Mouse (Mus musculus) right cerebral cortex, postnatal 25 days (tissue): ENCODE measurements around the gene Mmd2.

Experiments used
- DNase-seq: peaks from one replicate; pipeline ENCODE4 v3.0.0; 2022

Mmd2 gene

GRCm38 (mm10) chr5:142545014-142545795 is 63.4 kb downstream of the Mmd2 start:
- DNase-seq, result no peak

DNA sequence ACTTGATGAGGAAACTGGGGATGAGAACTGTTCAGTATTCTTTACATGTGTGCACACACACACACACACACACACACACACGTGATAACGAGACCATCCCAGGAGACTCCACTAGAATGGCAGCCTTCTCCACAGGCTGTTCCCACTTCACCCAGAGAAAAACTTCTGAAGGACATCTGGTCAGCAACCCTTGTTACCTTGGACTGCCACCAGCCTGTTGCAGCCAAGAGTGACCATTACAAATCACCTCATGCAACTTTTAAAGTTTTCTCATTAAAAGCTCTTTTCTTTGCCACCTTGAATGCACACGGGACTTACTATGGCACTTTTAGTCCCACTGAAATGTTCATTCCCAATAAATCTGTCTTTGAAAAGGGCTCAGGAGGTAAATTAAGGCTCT is 71.3 kb downstream of the Mmd2 start:
- DNase-seq, result no peak

DNA sequence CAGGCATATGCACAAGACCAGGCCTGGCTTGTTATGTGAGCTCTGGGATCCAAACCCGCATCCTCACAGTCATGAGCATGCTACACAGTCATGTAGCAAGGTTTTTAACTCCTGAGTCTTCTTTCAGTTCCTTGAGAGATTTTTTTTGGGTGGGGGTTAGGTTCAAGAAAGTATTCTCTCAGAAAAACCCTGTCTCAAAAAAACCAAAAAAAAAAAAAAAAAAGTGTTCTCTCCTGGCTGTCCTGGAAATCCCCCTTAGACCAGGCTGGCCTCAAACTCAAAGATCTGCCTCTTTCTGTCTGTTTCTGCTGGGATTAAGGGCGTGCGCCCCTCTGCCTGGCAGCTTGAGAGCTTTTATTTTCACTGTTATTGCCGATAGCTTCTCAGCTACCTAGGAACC is 73.2 kb downstream of the Mmd2 start:
- no peak for DNase-seq

GRCm38 (mm10) chr5:142529915-142530314 is 78.7 kb downstream of the Mmd2 start, which contains the start of gene Papolb:
Gene Papolb, minus strand, starts transcription at chr5:142530076.
- no peak for DNase-seq

DNA sequence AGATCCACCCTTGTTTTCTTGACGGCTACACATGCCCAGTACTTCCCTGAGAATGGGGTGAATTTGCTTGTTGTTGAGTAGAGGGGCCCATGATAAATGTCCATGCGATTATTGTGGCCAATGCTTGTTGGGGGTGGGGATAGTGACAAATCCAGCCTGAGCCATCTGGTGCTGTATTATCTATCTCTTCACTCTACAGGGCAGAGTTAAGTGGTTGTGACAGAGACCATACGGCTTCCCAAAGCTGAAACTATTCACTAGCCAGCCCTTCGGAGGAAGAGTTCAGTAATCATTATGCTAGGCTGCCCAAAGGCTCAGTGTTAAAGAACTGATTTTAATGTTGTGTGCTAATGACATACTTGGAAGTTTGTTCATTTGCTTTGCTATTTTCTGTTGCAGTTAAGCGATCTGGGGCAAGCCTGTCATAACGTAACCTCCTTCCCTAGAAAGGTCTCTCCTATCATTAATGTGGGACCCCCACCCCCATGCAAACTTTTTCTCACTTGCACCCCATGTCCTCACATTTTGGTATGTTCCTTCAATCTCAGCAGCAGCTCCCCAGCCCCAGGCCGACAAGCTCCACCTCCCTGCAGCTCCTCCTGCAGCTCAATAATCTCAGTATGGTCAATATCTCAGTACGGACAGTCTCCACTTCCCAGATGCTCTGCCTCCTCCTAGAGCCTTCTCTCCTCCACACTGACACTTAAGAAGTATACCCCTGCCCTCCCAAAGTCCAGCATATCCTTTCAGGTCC is 83.7 kb downstream of the Mmd2 start:
- DNase-seq, result no peak

DNA sequence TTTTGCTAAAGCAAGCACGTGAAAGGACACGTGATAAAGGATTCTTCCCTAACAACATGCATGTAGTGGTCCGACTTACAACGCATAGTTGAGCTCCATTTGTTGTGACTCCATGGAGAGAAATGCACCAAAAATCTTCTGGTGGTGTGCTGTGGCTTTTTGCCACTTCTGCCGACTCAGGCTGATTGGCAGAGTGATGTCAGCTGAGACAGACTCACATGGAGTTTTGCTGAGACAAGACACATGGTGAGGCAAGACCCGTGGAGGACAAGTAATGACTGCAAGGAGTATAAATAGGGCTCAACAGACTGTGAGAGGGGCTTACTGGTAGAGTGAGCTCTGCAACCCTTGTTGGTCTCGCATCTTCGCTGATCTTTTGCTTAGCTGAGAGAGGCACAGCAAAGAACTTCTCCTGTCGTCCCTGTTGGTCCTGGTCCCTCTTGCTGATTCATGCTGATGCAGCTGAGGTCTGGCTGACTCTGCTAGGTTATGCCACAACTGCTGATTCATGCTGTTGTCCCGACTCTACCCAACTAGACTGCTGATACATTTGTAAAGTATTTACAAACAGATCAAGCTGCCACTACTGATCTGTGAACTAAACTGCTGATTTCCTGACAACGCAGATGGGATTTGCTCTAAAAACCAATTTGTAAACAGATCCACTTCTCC is 87.3 kb downstream of the Mmd2 start:
- DNase-seq, result no peak

DNA sequence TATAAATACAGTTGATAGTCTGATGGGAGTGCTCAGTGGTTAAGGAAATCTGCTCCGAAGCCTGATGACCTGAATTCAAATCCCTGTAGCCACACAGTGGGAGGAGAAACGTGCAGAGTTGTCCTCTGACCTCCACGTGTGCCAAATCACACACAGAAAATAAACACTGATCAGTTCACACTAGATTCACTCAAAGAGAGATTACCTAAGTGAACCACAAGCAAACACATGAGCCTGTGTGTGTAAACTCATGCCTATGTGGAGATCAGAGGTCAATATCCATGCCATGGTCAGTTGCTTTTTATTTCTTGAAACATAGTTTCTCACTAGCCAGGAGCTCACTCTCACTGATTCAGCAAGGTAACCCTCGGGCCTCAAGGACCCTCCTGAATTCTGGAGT is 88.2 kb downstream of the Mmd2 start:
- no peak for DNase-seq

DNA sequence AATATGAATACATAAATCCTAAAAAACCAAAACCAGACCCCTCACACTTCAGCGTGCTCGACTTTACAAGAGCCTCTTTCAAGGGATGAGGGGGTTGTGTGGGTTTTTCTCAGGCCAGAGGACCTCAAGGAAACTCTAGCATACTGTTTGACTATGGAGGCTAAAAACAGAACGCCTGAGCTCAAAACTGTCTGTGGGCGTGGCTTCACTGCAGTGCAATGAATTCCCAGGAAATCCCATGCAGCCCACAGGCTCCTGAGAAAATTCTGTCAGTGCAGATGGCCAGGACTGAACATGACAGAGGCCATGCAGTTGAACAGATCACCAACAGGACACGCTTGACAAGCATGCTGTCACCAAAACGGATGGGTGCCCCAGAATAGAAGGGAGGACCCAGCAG is 89.6 kb downstream of the Mmd2 start:
- DNase-seq, result no peak
